Mouse (Mus musculus) olfactory bulb, adult 2 months (tissue): Measurements from ENCODE around the gene Opcml. TPM values are rescaled to one million over a fixed set of nuclear protein-coding genes. Genes with fewer than 3 reads are reported as not detected.

Source experiments
- H3K27ac ChIP-seq: fragments of 200-500 bp; 2 replicates; pipeline ENCODE4 v1.5.1; 2012; ENCODE audit warnings: low read depth, low read length; ENCODE audit not compliant: insufficient read depth
- H3K4me1 ChIP-seq: fragments of 200-500 bp; 2 replicates; pipeline ENCODE4 v1.6.1; 2012; ENCODE audit warnings: low read length; ENCODE audit not compliant: control insufficient read depth, insufficient read depth
- H3K4me3 ChIP-seq: fragments of 200-500 bp; 2 replicates; pipeline ENCODE4 v1.5.1; 2012; ENCODE audit warnings: mild to moderate bottlenecking, low read depth, low read length, moderate library complexity; ENCODE audit not compliant: insufficient read depth
- CTCF ChIP-seq: fragments of 200-500 bp; IDR thresholded peaks from 2 replicates; pipeline ENCODE4 v1.5.1; 2012; ENCODE audit warnings: low read depth, mild to moderate bottlenecking, low read length, moderate library complexity; ENCODE audit not compliant: insufficient read depth
- POLR2A ChIP-seq: fragments of 200-500 bp; IDR thresholded peaks from 2 replicates; pipeline ENCODE4 v1.6.1; 2012; ENCODE audit warnings: mild to moderate bottlenecking, low read depth, low read length, moderate library complexity; ENCODE audit not compliant: insufficient read depth
- WGBS: fragments of 180-500 bp; shearing (Covaris S2); methylation state at CpG from one replicate; pipeline ENCODE4 v1.1.7; 2018; 5-methylcytosine and 5-hydroxymethylcytosine counted together
- polyA plus RNA-seq: library from polyadenylated mRNA; stranded (reverse); fragments of >200 nt; gene quantifications from 2 replicates; pipeline ENCODE4 v1.2.4, GENCODE M21; 2012; ENCODE audit warnings: low replicate concordance; ENCODE audit not compliant: missing spikeins, insufficient read depth, insufficient read length

Gene Opcml
- polyA plus RNA-seq, 1 experiment = not detected

GRCm38 (mm10) chr9:28261078-28261753 lies 470.6 kb downstream of the Opcml start:
- whole genome bisulfite sequencing = 23% methylated on average over 7 of the region's 7 CpGs
- Histone ChIP-seq H3K4me3 (no peak overlapping the region), H3K4me1 (no peaks in the 10 kb centered on the region), H3K27ac (no peak overlapping the region)
- TF ChIP-seq CTCF (no peak), POLR2A (no peak)

GRCm38 (mm10) chr9:28262021-28262420 lies 471.4 kb downstream of the Opcml start:
- Histone ChIP-seq H3K4me3 (no peak overlapping the region), H3K4me1 (no peaks in the 10 kb centered on the region), H3K27ac (no peak overlapping the region)
- 56% methylated on average over 1 of the region's 1 CpGs for WGBS
- no peak for TF ChIP-seq POLR2A
- TF ChIP-seq CTCF = no peak

- no peak overlapping the region for H3K4me3 ChIP-seq
- TF ChIP-seq CTCF (no peak), POLR2A (no peak)
- no peak overlapping the region for H3K27ac ChIP-seq
- no peaks in the 10 kb centered on the region for H3K4me1 ChIP-seq
- 80% methylated on average over 2 of the region's 2 CpGs for WGBS
These were observed 472.3 kb downstream of the Opcml start for GRCm38 (mm10) chr9:28262896-28263295.

- WGBS = 58% methylated on average over 6 of the region's 6 CpGs
- Histone ChIP-seq H3K27ac (no peak overlapping the region), H3K4me1 (no peaks in the 10 kb centered on the region), H3K4me3 (no peak overlapping the region)
- TF ChIP-seq POLR2A (no peak), CTCF (no peak)
These were observed 474.2 kb downstream of the Opcml start for GRCm38 (mm10) chr9:28264761-28265160.

GRCm38 (mm10) chr9:28273816-28274215 lies 483.2 kb downstream of the Opcml start:
- Histone ChIP-seq H3K4me1 (no peaks in the 10 kb centered on the region), H3K27ac (no peak overlapping the region), H3K4me3 (no peak overlapping the region)
- WGBS = 77% methylated on average over 2 of the region's 2 CpGs
- TF ChIP-seq CTCF (no peak), POLR2A (no peak)

- Histone ChIP-seq H3K27ac (no peak overlapping the region), H3K4me1 (peaks cover 15% of the 10 kb centered on the region), H3K4me3 (no peak overlapping the region)
- no peak for TF ChIP-seq POLR2A
- TF ChIP-seq CTCF = no peak
- WGBS = 92% methylated on average over 2 of the region's 2 CpGs
These were observed 488.0 kb downstream of the Opcml start for GRCm38 (mm10) chr9:28278555-28278954.

- WGBS = 18% methylated on average over 3 of the region's 3 CpGs
- Histone ChIP-seq H3K27ac (peak overlapping the region; percentile 80), H3K4me3 (no peak overlapping the region), H3K4me1 (peaks cover 15% of the 10 kb centered on the region)
- TF ChIP-seq CTCF (no peak), POLR2A (no peak)
These were observed 490.4 kb downstream of the Opcml start for GRCm38 (mm10) chr9:28281025-28281424.

GRCm38 (mm10) chr9:28281571-28281970 lies 491.0 kb downstream of the Opcml start:
- Histone ChIP-seq H3K4me1 (peaks cover 15% of the 10 kb centered on the region), H3K4me3 (no peak overlapping the region), H3K27ac (peak overlapping the region; percentile 80)
- 23% methylated on average over 3 of the region's 3 CpGs for WGBS
- no peak for TF ChIP-seq POLR2A
- TF ChIP-seq CTCF = no peak

- no peak overlapping the region for H3K4me3 ChIP-seq
- 84% methylated on average over 3 of the region's 3 CpGs for WGBS
These were observed 494.4 kb downstream of the Opcml start for GRCm38 (mm10) chr9:28285016-28285415.

GRCm38 (mm10) chr9:28286384-28286783 lies 495.8 kb downstream of the Opcml start:
- H3K27ac ChIP-seq = no peak overlapping the region
- 95% methylated on average over 7 of the region's 7 CpGs for WGBS
- peaks cover 16% of the 10 kb centered on the region for H3K4me1 ChIP-seq

More at GRCm38 (mm10) chr9:28285016-28285415, 494.4 kb downstream of the Opcml start:
- Histone ChIP-seq H3K27ac (no peak overlapping the region), H3K4me1 (peaks cover 26% of the 10 kb centered on the region)
- TF ChIP-seq POLR2A = no peak

More at GRCm38 (mm10) chr9:28286384-28286783, 495.8 kb downstream of the Opcml start:
- no peak overlapping the region for H3K4me3 ChIP-seq
- no peak for TF ChIP-seq CTCF
- TF ChIP-seq POLR2A = no peak
